Mouse (Mus musculus) urinary bladder, adult 2 months (tissue): ENCODE data around the gene Fzd10. TPM values are rescaled to one million over a fixed set of nuclear protein-coding genes. Genes with fewer than 3 reads are reported as not detected.

Experiments
- DNase-seq: peaks from one replicate; pipeline ENCODE4 v3.0.0; 2022; ENCODE audit warnings: low spot score
- polyA plus RNA-seq: library from polyadenylated mRNA; depleted of rRNA; stranded (reverse); fragments of >200 nt; gene quantifications from 2 replicates; pipeline ENCODE4 v1.2.3, GENCODE M21; 2012; rRNA removed

The Fzd10 gene
- polyA plus RNA-seq, result 2.0 and 2.6 TPM in 2 replicates

GRCm38 (mm10) chr5:128600072-128601021 is at the start of gene Fzd10:
Gene Fzd10 (plus strand): TSS chr5:128600844.
- DNase-seq, result no peak

GRCm38 (mm10) chr5:128551448-128551847 is 49.2 kb upstream of the Fzd10 start:
- DNase-seq, result no peak

- no peak for DNase-seq
Observed at GRCm38 (mm10) chr5:128552136-128552890, 48.3 kb upstream of the Fzd10 start.

- DNase-seq, result no peak
Observed at GRCm38 (mm10) chr5:128558126-128558525, 42.5 kb upstream of the Fzd10 start.

- DNase-seq, result no peak
Observed at GRCm38 (mm10) chr5:128567313-128567712, 33.3 kb upstream of the Fzd10 start.

- no peak for DNase-seq
Observed at GRCm38 (mm10) chr5:128568970-128569369, 31.7 kb upstream of the Fzd10 start.

GRCm38 (mm10) chr5:128570091-128570490 is 30.6 kb upstream of the Fzd10 start:
- no peak for DNase-seq

GRCm38 (mm10) chr5:128570848-128571247 is 29.8 kb upstream of the Fzd10 start:
- no peak for DNase-seq

- DNase-seq, result no peak
Observed at GRCm38 (mm10) chr5:128571706-128572105, 28.9 kb upstream of the Fzd10 start.

- no peak for DNase-seq
Observed at GRCm38 (mm10) chr5:128575997-128576579, 24.6 kb upstream of the Fzd10 start.

GRCm38 (mm10) chr5:128579047-128579650 is 21.5 kb upstream of the Fzd10 start:
- peak; percentile 62 for DNase-seq

GRCm38 (mm10) chr5:128580931-128581330 is 19.7 kb upstream of the Fzd10 start:
- no peak for DNase-seq

- DNase-seq, result no peak
Observed at GRCm38 (mm10) chr5:128581516-128581921, 19.1 kb upstream of the Fzd10 start.

- no peak for DNase-seq
Observed at GRCm38 (mm10) chr5:128589231-128589630, 11.4 kb upstream of the Fzd10 start.

- DNase-seq, result no peak
Observed at GRCm38 (mm10) chr5:128593446-128593845, 7.2 kb upstream of the Fzd10 start.

- DNase-seq, result no peak
Observed at GRCm38 (mm10) chr5:128596813-128597212, 3.8 kb upstream of the Fzd10 start.

GRCm38 (mm10) chr5:128597381-128597780 is 3.3 kb upstream of the Fzd10 start:
- DNase-seq, result no peak

GRCm38 (mm10) chr5:128598191-128598720 is 2.4 kb upstream of the Fzd10 start:
- no peak for DNase-seq

- DNase-seq, result no peak
Observed at GRCm38 (mm10) chr5:128598760-128599364, 1.8 kb upstream of the Fzd10 start.

- DNase-seq, result no peak
Observed at GRCm38 (mm10) chr5:128599365-128600071, 1.1 kb upstream of the Fzd10 start.
